Mouse (Mus musculus): ENCODE measurements around the gene Nemp1.
A peak's percentile ranks its signal among the peaks of the same experiment; 100 is the strongest.

Gene Nemp1

DNA sequence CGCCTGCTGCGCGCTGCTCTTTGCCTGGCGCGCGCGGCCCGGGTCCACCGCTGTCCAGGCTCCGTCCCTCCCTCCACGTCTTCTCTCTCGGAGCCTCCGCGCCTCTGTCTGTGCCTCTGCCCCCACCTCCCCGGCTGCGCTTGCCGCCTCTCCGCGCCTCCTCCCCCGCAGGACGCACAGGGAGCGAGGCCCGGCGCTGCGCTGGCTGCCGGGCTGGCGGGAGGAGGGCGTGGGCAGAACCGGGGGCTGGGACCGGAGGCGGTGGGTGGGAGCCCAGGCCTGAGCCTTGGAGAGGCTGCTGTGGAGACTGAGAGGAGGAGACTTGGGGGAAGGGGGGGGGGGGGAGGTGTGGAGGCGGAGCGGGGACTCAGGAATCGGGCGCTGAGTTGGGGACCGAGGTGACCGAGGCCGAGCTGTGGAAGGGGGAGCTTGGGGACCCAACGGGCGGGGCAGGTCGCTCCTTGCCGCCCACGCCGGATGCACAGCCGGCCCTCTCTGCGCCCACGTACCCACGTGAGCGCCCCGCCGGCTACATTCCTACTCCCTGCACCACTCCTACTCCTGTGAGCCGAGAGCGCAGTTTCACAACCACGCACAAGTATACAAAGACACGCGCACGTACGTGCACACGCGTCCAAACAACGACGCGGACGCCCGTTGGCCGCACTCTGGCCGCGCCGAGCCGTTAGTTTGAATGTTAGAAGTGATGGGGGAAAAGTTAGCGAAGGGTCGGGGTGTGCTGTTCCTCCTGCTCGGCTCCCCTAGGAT is at the start of gene Nemp1:
Nemp1 (plus strand) TSS at position 401 of the 768 bp plus-strand sequence.
- peak; percentile 80 for DNase-seq

DNA sequence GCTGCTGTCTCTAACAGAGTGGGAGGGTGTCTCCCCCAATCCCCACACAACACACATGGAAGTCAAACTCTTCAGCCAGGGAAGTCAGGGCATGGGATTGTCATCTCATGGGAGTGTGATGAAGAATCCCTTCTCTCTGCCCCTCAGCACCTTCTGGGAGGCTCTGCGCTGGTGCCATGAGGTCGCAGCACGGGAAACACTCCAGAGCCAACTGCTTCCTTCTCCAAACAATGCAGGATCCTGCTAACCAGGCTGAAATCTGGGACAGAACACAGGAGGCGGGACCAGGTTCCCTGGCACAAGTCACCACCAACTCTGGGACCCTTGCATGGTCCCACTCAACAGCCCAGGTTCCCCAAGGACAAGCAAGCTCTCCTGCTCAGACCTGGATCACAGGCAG is 49.4 kb upstream of the Nemp1 start:
- no peak for DNase-seq

DNA sequence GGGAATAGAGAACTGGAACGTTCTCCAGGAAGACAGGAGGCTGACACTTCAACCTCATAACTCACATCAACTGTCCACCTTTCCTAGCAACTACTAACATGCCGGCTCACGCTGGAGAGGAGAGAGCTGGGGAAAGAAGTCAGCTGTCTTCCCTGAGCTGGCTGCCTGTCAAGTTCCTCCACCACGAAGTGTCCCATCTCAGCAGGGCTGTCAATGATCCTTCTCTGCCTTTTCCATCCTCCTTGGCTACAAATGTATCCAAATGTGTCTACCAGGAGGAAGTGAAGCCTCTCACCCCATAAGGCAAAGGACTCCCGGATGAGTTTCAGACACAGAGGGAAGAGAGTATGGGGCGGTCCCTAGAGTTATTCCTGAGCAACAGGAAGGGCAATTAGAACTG is 48.5 kb upstream of the Nemp1 start:
- no peak for DNase-seq

DNA sequence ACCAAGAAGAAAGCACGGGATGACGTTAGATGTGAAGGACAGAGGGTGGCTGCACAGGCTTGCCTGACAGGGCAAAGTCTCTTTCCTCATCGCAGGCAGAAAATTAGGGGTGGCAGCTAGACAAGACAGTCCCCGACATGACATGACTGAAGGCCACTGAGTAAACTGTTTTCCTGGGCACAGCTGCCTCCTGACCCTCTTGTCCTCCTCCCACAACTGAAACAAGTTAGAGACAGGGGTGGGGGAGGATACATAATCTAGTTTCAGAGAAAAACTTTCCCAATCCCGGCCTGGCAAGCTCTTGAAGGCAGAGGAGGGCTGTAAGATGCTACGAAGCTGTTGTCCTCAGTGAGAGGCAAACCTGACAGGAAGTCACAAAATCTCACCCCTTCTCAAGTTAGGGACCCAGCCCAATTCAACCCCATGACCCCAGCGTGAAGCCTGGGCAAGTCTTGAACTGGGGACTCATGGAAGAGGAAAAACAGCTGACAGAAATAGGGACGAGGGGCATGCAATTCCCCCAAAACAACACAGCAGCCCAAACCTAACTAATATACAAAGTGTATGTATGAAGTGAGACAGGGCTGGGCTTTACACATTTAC is 47.5 kb upstream of the Nemp1 start:
- no peak for DNase-seq

GRCm38 (mm10) chr10:127619941-127620405 is 46.7 kb upstream of the Nemp1 start:
- DNase-seq = peak; percentile 73

DNA sequence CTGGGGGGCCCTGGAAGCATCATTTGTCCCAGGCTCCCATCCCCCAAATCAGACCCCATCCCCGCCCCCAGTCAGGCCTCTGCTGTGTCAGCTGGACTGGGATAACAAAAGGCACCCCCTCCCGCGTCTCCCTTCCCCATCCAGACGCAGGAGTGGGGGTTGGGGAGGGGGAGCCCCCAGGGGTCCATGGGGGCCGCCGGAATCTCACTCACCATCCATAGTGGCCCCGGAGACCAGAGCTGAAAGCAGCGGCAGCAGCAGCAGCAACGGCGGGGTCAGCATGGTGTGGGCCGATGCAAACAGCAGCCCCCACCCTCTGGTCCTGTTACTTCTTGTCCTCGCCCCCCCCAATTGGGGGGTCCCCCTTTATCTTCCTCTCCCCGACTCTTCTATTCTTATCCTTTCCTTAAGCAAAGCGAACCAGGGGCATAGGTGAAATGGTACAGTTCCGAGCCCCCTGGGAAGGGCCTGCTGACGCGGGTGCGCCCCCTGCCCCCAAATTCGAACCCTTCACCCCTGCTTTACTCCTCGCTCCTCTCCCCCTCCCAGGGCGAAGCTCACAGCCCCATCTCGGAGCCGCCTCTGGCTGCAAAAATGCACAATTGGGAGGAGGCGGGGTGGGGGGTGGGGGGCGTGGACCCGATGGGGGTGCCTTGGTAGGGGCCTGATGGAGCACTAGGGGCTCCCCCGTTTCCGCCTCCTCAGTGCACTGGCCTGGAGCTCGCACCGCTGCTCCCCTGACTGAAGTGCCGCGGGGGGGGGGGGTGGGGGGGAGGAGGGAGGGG is 46.1 kb upstream of the Nemp1 start, which contains the start of gene Lrp1:
Lrp1 (minus strand) TSS at position 743 of the 785 bp plus-strand sequence.
- DNase-seq = peak; percentile 81

DNA sequence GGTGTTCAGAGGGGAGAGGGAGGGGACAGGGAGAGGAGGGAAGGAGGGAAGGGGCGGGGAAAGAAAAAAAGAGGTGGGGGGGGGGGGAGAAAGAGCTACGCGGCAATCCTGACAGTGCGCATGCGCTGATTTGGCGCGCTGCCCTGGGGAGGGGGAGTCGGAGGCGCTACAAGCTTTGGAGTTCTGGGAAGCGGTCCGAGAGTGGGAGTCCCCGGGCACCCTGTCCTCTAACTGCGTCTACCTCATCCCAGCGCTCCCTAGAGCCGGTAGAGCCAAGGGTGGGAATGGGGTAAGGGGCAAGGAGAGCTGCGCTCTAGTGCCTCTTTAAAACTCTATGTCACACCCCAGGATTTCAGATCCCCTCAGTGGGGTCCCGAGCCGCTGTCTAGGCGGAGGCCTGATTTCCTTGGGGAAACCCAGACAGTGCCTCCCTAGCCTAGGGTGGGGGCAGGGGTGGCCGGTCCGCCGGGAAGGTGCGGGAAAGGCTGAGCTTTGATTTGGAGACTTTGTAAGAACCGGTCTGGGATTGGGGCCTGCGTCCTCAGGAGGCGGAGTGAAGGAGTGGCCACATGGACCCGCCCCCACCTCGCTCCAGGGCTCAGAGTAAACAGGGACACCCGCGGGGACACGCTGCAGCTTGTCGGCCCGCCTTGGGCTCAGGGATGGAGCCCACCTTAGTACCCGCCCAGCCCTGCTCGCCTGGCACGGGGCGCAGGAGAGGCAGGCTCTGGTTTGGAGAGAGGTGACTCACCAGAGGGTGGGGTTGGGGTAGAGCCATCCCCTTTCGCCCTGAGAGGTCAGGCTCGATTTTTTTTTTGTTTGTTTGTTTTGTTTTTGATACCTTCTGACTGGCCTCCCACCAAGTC is 45.3 kb upstream of the Nemp1 start:
- peak; percentile 92 for DNase-seq

DNA sequence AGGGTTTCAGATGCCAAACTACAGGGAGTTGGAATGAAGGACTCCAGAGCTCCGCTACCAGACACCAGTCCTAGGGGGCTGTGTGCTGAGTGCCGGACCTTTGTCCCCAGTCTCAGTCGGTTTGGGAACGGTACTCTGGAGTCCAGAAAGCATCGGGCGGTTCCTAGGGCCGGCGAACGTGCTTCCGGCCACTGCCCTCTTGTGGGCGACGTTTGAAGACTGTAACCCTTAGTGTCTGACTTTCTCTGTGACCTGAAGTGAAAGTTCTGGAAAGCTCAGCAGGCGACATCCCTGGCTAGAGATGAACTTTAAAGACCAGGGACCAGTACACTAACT is 44.7 kb upstream of the Nemp1 start:
- DNase-seq = peak; percentile 84

GRCm38 (mm10) chr10:127622661-127623060 is 44.0 kb upstream of the Nemp1 start:
- no peak for DNase-seq

DNA sequence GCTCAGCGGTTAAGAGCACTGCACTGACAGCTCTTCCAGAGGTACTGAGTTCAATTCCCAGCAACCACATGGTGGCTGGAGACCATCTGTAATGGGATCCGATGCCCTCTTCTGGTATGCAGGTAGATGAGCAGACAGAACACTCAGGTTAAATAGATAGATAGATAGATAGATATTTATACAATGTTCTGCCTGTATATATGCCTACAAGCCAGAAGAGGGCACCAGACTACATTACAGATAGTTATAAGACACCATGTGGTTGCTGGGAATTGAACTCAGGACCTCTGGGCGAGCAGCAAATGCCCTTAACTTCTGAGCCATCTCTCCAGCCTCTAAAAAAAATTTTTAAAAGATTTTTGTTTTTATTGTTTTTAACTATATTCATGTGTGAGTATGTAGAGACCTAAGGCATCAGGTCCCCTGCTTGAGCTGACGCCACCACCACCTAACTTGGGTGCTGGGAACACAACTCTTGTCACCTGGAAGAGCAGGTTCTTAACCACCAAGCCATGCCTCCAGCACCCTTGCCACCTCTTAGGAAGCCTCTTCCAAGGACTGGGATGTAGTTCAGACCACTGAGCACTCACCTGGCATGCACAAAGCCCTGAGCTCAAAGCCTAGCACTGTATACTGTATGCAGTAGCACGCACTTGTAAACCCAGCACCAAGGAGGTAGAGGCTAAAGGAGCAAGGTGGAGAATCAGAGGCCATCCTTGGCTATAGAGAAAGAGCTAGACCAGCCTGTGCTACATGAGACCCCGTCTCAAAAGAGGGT is 43.1 kb upstream of the Nemp1 start:
- DNase-seq = no peak

DNA sequence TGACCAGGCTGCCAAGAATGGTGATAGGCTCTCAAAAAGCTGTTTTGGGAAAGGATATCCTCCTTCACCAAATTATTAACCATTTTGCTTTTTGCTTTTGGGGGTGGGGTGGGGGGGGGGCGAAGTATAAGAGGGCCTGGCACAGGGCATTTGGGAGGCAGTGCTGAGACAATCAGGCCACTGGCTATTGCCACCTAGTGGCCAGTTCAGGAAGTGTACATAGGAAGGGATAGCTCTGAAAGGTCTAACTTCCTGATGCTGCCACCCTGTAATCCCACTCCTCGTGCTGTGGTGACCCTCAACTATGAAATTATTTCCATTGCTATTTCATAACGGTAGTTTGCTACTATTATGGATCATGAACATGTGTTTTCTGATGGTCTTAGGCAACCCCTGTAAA is 40.3 kb upstream of the Nemp1 start:
- no peak for DNase-seq

- no peak for DNase-seq
These were observed 35.2 kb upstream of the Nemp1 start for GRCm38 (mm10) chr10:127631261-127632214.

DNA sequence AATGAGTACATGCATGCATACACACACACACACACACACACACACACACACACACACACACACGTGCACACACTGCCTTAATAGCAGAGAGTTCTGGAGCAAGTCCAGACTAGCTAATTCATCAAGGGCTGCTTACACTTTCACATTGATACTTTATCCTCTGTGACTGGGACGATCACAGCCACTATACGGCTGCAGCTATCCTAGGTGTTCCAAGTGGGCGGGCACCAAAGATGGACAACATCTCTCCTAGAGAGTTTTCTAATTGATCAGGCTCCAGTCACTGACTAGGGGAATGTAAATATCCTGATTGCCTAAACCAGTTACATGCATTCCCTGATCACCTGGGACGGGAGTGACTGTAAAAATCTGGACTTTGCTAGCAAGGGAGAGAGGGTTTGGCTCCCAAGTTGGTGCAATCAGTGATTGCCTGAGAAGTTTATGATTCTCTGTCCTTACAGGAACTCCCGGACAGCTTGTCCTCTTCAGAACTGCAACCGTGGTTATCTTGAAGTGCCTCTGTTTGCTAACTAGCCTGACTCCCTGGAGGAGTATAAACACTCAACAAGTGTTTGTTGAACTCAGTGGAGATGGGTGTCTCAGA is 33.9 kb upstream of the Nemp1 start:
- DNase-seq = no peak

GRCm38 (mm10) chr10:127640421-127640820 is 26.3 kb upstream of the Nemp1 start:
- DNase-seq = no peak

DNA sequence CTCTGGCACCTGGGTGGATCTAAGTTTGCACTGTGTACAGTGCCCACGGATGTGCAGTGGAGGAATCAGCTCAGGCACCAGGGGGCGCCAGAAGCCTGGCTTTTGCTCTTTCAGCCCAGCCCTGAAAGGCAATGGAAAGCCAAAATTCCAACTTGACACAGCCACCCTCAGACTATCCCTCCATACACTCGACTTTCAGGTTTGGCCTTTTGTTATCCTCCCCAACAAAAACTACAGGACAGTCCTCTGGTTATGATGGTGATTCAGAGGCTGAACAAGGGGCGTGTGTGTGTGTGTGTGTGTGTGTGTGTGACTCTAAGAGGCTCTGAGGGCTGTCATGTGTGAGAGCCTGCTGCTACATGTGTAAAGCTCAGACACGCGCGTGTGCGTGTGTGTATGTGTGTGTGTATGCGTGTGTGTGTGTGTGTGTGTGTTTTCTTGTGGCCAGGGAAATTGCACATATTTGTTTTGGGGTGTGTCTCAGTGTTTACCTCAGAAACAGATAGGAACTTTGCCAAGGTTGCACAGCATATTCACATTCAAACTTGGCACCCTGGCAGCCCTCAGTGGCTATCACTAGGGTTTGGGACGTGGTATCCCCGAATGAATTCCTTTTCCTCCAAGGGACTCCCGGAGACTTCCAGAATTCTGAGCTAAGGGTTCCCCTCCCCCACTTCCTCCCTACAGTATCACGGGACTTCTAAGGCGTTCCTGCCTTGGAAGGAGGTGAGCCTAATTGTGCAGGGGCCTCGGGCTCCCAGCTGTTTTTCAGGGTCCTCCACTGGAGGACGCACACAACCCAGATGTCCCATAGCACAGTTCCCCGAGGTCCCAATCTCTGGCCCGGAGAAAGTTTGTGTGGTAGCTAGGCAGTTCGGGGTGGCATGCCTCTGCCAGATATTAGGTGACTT is 24.6 kb upstream of the Nemp1 start:
- DNase-seq = peak; percentile 91

DNA sequence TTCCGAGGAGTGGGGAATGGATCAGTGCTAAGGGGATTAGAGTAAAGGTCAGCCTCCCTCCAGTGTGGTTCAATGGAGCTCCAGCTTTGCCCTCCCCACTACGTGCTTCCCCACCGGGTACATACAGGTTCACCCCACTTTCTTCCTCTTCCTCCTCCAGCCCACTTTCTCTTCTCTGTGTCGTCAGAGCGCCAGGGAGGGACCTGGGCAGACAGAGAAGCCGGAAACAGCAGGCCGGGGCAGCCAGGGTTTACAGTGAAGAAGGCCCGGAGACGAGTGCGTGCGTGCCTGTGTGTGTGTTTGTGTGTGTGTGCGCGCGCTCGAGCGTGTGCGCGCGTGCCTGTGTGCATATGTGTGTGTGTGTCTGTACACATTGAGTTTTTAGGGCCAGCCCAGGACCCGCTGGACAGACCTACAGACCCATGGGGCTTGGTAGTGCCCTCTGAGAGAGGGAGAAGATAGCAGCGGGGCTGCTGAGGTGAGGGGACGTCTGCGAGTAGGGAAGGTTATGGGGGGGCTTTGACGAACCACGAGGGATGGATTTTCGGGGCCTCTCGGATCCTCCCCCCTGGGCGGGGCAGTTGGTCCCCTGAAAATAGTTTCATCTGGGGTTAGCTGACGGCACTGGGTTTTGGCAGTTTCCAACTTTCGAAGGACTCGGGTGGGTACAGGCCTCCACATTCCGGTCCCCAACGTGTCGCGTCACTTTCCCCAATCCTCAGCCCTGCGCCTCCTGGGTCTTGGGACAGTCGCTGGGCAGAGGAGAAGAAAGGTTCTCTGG is 23.7 kb upstream of the Nemp1 start, which contains the start of gene Stat6:
Stat6 (plus strand) TSS at position 215 of the 781 bp plus-strand sequence.
- peak; percentile 68 for DNase-seq

DNA sequence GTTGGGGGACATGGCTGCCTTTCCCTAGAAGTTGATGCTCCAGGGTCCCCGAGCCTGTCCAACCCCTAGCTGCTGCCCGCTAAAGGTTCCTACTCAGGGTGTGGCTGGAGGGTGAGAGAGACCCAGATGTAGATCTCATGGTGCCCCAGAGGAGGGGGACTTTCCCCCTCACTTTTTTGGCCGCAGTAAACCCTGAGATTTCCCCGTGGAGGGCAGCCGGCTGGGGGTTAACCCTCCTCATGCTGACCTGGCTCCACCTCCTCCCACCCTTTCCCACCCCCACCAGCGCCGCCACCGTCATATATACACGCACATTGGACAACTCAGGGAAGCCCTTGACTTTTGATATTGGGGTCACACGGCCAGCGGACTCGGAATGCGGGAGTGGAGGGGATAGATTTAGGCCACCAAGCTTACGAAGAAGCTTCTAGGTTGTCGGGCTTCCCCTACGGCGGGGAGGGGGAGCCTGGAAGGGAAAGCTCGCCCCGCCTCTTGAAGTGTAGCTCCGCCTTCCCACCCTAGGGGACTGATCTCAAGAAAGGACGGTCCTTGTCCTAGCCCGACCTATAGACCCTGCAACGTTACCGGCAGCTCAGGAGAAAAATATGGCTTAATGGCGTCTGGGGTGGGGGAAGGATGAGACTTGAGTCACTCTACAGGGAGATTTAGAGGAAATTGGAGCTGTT is 23.0 kb upstream of the Nemp1 start:
- peak; percentile 84 for DNase-seq

DNA sequence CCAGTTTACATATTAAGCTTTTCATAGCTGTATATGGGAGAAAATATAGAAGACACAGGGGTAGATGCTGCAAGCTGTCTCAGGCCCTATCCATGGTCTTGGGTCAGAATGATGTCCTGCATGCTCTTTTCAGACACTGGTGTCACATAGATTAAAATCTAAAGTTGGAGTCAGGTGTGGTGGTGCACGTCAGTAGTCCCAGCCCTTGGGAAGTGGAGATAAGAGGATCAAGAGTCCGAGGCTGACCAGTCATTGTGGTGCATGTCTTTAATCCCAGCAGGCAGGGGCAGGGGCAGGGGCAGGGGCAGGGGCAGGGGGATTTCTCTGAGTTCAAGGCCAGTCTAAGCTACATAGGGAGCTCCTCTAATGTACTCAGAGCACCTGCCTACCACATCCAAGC is 20.9 kb upstream of the Nemp1 start:
- no peak for DNase-seq

All from embryo, embryonic 11 days (tissue).